Mouse (Mus musculus) monocyte, adult 2 months (primary cell): Measurements from ENCODE around the gene Gm10139.
"Not testable (repeated sequence)": the region's sequence is repeated elsewhere in the genome, so short reads cannot be mapped to it uniquely, and the experiment has no call there.

Experiments
- DNase-seq, 2 experiments: peaks; one replicate each; pipeline ENCODE4 v3.0.0; 2022; ENCODE audit warnings: low spot score in 2 of 2, low read depth in 1 of 2

Gm10139 gene

DNA sequence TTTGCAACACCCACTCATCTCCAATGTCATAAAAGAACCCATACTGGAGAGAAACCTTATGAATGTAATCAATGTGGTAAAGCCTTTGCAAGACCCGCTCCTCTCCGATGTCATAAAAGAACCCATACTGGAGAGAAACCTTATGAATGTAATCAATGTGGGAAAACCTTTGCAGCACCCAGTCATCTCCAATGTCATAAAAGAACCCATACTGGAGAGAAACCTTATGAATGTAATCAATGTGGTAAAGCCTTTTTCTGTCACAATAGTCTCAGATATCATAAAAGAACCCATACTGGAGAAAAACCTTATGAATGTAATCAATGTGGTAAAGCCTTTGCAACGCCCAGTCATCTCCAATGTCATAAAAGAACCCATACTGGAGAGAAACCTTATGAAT, at the start of gene Gm10139:
Gene Gm10139, plus strand, starts transcription at position 301 of the 400 bp plus-strand sequence.
- DNase-seq = not testable (repeated sequence)

- DNase-seq = not testable (repeated sequence)
These were observed 45.2 kb downstream of the Gm10139 start for GRCm38 (mm10) chr13:65557636-65558035.
